Mouse (Mus musculus) heart, embryonic 15.5 days (tissue): ENCODE measurements around the gene Exoc3l2. TPM values are rescaled to one million over a fixed set of nuclear protein-coding genes. Genes with fewer than 3 reads are reported as not detected.

Experiments used
- ATAC-seq: fragments of 200-750 bp; cut with Nextera tagmentation; replicated peaks from 2 replicates; pipeline ENCODE4 v1.8.0; 2017; ENCODE audit warnings: low read depth, moderate TSS enrichment; ENCODE audit not compliant: insufficient number of reproducible peaks, insufficient read depth, low FRiP score
- H3K27ac ChIP-seq: fragments of 300-500 bp; sonication (generic); 2 replicates; pipeline ENCODE4 v1.5.1; 2015; ENCODE audit warnings: mild to moderate bottlenecking, inconsistent platforms
- H3K27me3 ChIP-seq: fragments of 300-500 bp; sonication (generic); 2 replicates; pipeline ENCODE4 v1.6.1; 2015; ENCODE audit warnings: inconsistent platforms
- H3K36me3 ChIP-seq: fragments of 300-500 bp; sonication (generic); 2 replicates; pipeline ENCODE4 v1.6.1; 2015; ENCODE audit warnings: mild to moderate bottlenecking, inconsistent platforms
- H3K4me1 ChIP-seq: fragments of 300-500 bp; sonication (generic); replicated peaks from 2 replicates; pipeline ENCODE4 v1.6.1; 2015; ENCODE audit warnings: inconsistent platforms
- H3K4me2 ChIP-seq: fragments of 300-500 bp; sonication (generic); 2 replicates; pipeline ENCODE4 v1.6.1; 2015; ENCODE audit warnings: inconsistent platforms, mild to moderate bottlenecking, moderate library complexity
- H3K4me3 ChIP-seq: fragments of 300-500 bp; sonication (generic); 2 replicates; pipeline ENCODE4 v1.5.1; 2015; ENCODE audit warnings: mild to moderate bottlenecking, inconsistent platforms
- H3K9ac ChIP-seq: fragments of 300-500 bp; sonication (generic); 2 replicates; pipeline ENCODE4 v1.6.1; 2015; ENCODE audit warnings: mild to moderate bottlenecking, inconsistent platforms
- H3K9me3 ChIP-seq: fragments of 300-500 bp; sonication (generic); replicated peaks from 2 replicates; pipeline ENCODE4 v1.6.1; 2016; ENCODE audit warnings: inconsistent platforms
- WGBS: fragments of 180-500 bp; shearing (Covaris S2); methylation state at CpG from one replicate; pipeline ENCODE4 v1.1.7; 2015; ENCODE audit warnings: mixed read lengths; 5-methylcytosine and 5-hydroxymethylcytosine counted together
- polyA plus RNA-seq: library from polyadenylated mRNA; unstranded; fragments of >200 nt; fragmentation: Nextera tagmentation; extraction: Ambion mirVana; gene quantifications from 2 replicates; pipeline ENCODE4 v1.2.1, GENCODE M21; 2015

Exoc3l2 gene
- polyA plus RNA-seq, 1 experiment from 2014 or later = 0.91 TPM

DNA sequence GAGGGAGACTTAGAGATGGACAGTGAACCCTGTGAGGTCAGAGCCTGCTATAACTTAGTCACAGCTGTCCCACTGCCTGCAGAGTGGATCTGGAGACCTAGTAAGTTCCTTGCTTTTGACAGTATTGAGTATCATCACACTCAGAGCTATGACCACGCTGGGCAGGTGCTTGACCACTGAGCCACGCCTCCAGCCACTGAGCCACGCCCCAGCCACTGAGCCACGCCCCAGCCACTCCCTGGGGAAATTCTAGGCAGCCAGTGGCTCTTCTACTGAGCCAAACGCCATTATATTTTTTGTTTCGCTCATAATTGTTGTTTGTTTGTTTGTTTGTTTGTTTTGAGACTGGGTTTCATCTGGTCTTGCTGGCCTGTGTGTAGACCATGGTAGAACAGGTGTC, 4.5 kb downstream of the Exoc3l2 start:
- no peak for ATAC-seq
- no peak overlapping the region for H3K4me2 ChIP-seq
- H3K27me3 ChIP-seq = peaks cover 50% of the 10 kb centered on the region
- no peak overlapping the region for H3K9ac ChIP-seq
- no peaks in the 10 kb centered on the region for H3K36me3 ChIP-seq
- H3K27ac ChIP-seq = no peak overlapping the region
- WGBS = 41% methylated on average over 6 of the region's 6 CpGs
- H3K4me3 ChIP-seq = no peak overlapping the region
- peaks cover 19% of the 10 kb centered on the region for H3K4me1 ChIP-seq
- no peaks in the 10 kb centered on the region for H3K9me3 ChIP-seq

DNA sequence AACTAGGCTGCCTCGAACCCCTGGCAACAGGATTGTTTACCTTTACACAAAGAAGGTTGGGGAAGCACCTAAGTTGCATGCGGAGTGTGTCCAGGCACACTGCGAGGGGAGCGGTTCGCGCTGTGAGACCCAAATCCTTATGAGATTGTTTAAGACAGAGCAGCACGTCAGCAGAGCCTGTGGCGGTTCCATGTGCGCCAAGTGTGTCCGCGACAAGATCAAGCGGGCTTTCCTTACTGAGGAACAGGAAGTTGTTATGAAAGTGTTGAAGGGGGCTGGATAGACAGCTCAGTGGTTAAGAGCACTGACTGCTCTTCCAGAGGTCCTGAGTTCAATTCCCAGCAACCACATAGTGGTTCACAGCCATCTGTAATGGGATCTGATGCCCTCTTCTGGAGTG, 5.1 kb downstream of the Exoc3l2 start:
- H3K9ac ChIP-seq = no peak overlapping the region

DNA sequence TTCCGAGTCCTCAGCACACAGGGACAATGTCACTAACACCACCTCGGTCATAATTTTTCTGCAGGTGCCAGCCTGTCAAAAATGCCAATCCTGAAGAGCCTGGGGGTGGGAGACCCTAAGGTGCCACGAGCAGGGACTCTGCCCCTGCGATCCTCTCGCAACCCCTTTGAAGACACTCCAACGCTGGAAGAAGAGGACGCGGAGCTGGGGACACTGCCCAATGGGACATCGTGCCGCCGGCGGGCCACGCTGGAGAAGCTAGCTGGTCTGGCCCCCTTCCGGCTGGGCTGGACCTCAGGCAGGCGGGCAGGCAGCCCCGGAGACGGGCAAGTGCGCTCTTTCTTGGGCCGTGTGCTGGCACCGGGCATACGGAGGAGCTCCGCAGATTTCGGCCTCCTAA, 6.3 kb downstream of the Exoc3l2 start:
- Histone ChIP-seq H3K27me3 (peaks cover 68% of the 10 kb centered on the region), H3K36me3 (no peaks in the 10 kb centered on the region), H3K9ac (no peak overlapping the region), H3K4me1 (peaks cover 27% of the 10 kb centered on the region), H3K9me3 (no peaks in the 10 kb centered on the region), H3K4me3 (no peak overlapping the region), H3K4me2 (no peak overlapping the region), H3K27ac (no peak overlapping the region)
- ATAC-seq = no peak
- 35% methylated on average over 23 of the region's 23 CpGs for WGBS

More for the DNA sequence above, 5.1 kb downstream of the Exoc3l2 start:
- WGBS = 65% methylated on average over 12 of the region's 12 CpGs
- Histone ChIP-seq H3K36me3 (no peaks in the 10 kb centered on the region), H3K4me3 (no peak overlapping the region), H3K27me3 (peaks cover 57% of the 10 kb centered on the region), H3K4me1 (peaks cover 22% of the 10 kb centered on the region), H3K27ac (no peak overlapping the region), H3K4me2 (no peak overlapping the region), H3K9me3 (no peaks in the 10 kb centered on the region)
- ATAC-seq = no peak

DNA sequence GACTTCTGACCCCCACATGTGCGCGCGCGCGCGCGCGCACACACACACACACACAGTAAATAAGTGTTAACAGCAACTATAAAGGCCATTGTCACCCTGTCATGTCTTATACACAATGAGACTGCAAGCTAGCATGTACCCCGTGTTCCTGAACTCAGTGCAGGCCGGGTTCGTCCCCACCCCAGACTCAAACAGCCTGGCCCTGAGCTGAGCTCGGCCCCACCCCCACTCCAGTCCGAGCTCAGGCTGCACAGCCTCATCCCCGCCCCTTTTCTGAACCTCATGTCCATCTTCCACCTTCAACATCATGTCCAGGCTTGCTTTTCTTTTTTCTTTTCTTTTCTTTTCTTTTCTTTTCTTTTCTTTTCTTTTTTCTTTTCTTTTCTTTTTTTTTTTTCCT, 7.2 kb downstream of the Exoc3l2 start:
- H3K4me2 ChIP-seq = no peak overlapping the region

DNA sequence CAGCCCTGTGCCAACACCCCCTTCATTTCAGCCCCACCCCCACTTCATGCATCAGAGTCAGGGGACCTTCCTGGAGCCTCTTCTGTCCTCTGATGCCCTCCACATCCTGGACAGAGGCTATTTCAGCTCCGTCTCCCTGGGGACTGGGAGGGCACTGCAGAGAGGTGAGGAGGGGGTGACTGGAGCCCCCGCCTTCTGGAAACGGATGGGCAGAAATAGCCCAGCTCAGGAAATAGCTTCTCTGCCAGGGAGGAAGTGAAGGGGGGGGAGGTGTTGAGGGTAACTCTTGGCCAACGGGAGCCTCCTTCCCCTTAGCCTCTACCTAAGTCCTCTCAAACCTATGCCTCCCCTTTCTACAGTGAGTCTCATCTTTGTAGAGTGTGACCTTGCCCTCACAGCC, 9.3 kb downstream of the Exoc3l2 start:
- Histone ChIP-seq H3K27me3 (peaks cover 71% of the 10 kb centered on the region), H3K27ac (no peak overlapping the region), H3K4me3 (no peak overlapping the region), H3K4me2 (no peak overlapping the region), H3K4me1 (peaks cover 18% of the 10 kb centered on the region), H3K9me3 (no peaks in the 10 kb centered on the region), H3K36me3 (no peaks in the 10 kb centered on the region), H3K9ac (no peak overlapping the region)
- ATAC-seq = no peak
- 14% methylated on average over 4 of the region's 4 CpGs for WGBS

More for the DNA sequence above, 7.2 kb downstream of the Exoc3l2 start:
- Histone ChIP-seq H3K9ac (no peak overlapping the region), H3K36me3 (no peaks in the 10 kb centered on the region), H3K4me1 (peaks cover 20% of the 10 kb centered on the region), H3K4me3 (no peak overlapping the region), H3K9me3 (no peaks in the 10 kb centered on the region), H3K27me3 (peaks cover 73% of the 10 kb centered on the region), H3K27ac (no peak overlapping the region)
- ATAC-seq = no peak
- WGBS = 17% methylated on average over 14 of the region's 14 CpGs

DNA sequence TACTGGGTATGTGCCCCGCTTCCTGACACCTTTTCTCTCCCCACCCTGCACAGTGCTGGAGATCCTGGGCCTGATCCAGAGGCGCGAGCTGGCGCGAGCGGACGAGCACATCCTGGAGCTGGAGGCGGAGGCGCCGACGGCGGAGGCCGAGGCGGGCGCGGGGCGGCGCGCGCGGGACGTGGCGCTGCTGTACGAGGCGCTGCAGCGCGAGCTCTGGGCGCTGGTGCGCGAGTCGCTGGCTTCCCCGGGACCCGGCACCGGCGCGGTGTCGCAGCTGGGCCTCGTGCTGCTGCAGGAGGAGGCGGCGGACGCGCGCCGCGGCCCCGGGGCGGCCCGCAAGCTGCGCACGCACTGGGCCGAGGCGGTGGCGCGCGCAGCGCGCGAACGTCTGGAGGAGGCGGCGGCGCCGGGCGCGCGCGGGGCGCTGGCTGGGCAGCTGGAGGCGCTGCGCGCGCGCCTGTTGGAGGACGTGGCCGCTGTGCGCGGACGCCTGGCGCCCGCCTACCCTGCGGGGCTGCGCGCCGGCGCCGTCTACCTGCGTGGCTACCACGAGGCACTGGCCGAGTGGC, 10.8 kb downstream of the Exoc3l2 start:
- Histone ChIP-seq H3K36me3 (no peaks in the 10 kb centered on the region), H3K4me1 (peaks cover 24% of the 10 kb centered on the region), H3K9ac (peak overlapping the region; percentile 68), H3K27ac (peak overlapping the region; percentile 66), H3K4me2 (peak overlapping the region; percentile 97), H3K9me3 (no peaks in the 10 kb centered on the region), H3K4me3 (peak overlapping the region; percentile 64), H3K27me3 (peaks cover 76% of the 10 kb centered on the region)
- ATAC-seq = peak; percentile 80
- WGBS = under 1% methylated on average over 84 of the region's 89 CpGs

DNA sequence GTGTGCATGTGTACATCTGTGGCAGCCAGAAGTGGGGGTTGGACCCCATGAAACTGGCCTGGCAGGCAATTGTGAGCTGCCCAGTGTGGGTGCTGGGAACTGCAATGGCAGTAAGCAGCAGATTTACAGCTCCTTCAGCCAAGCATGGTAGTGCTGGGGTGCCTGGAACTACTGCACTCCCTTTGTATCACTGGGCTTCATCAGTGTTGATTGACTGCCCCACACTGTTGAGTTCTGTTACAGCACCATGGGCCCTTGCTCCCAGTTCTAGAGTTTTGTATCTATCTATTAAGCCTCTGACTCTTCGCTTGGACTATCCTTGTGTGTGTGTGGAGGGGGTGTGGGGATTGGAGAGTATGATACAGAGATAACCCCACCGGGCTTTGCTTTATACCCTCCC, 14.0 kb downstream of the Exoc3l2 start:
- Histone ChIP-seq H3K4me1 (peaks cover 20% of the 10 kb centered on the region), H3K4me3 (no peak overlapping the region), H3K4me2 (no peak overlapping the region), H3K36me3 (no peaks in the 10 kb centered on the region), H3K9me3 (no peaks in the 10 kb centered on the region), H3K27me3 (peaks cover 52% of the 10 kb centered on the region), H3K9ac (no peak overlapping the region), H3K27ac (no peak overlapping the region)
- no peak for ATAC-seq
- 51% methylated on average over 2 of the region's 2 CpGs for WGBS

DNA sequence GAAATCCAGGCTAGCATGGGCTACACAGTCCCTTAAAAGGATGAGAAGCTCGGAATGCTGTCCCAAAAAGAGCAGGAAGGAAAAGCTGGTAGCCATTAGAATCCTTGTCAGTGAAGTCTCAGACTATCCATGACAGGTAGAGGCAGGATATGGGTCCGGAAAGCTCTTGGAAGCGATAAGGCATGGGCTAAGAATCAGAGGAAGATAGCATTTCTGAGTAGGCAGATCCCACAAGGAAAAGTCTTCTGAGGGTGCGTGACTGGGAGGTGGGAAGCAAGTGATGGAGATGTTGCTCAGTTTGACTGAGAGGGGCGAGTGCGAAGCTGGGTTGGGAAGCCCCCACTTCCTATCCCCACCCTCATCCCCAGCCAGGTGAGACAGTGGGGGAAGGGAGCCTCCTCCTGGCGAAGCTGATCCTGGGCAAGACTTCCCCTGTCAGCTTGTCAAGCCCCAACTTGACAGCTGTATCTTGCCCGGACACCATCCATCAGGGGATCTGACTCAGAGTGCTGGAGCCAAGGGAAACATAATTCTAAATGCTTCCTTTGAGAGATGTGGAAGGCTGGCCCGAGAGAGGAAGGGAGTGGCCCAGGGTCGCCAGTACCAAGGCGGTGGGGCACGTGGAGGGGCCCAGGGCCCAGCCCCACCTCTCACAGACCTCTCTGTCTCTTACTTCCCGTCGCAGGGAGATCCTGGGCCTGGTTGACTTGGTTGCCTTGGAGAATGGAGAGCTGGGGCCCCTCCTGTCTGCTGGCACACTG, 14.7 kb downstream of the Exoc3l2 start:
- ATAC-seq = no peak
- Histone ChIP-seq H3K4me1 (peaks cover 18% of the 10 kb centered on the region), H3K4me2 (no peak overlapping the region), H3K9me3 (no peaks in the 10 kb centered on the region), H3K4me3 (no peak overlapping the region), H3K27ac (no peak overlapping the region), H3K9ac (no peak overlapping the region), H3K36me3 (no peaks in the 10 kb centered on the region), H3K27me3 (peaks cover 45% of the 10 kb centered on the region)
- WGBS = 21% methylated on average over 14 of the region's 14 CpGs

DNA sequence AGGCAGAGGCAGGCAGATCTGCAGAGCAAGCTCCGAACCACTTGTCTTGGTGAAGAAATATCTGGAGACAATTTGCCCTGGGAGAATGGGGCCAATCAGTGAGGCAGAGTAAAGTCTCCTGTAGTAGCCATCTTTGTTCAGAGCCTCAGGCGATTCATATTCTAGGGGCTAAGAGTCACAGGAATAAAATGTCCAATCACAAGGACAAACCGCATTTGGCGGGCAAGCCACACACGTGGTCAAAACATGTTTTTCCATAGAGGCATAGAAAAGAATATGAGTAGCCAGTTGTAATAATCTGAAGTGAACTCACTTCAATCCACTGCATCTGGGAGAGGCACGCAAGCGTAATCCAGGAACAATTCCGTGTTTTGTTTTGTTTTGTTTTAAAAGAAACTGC, 20.1 kb downstream of the Exoc3l2 start:
- Histone ChIP-seq H3K4me1 (no peaks in the 10 kb centered on the region; the same call in 1 of the 2 replicates), H3K4me3 (no peak overlapping the region), H3K9ac (no peak overlapping the region), H3K36me3 (no peaks in the 10 kb centered on the region), H3K27ac (no peak overlapping the region), H3K4me2 (no peak overlapping the region), H3K27me3 (peaks cover 21% of the 10 kb centered on the region), H3K9me3 (no peaks in the 10 kb centered on the region)
- no peak for ATAC-seq
- 84% methylated on average over 8 of the region's 8 CpGs for WGBS

DNA sequence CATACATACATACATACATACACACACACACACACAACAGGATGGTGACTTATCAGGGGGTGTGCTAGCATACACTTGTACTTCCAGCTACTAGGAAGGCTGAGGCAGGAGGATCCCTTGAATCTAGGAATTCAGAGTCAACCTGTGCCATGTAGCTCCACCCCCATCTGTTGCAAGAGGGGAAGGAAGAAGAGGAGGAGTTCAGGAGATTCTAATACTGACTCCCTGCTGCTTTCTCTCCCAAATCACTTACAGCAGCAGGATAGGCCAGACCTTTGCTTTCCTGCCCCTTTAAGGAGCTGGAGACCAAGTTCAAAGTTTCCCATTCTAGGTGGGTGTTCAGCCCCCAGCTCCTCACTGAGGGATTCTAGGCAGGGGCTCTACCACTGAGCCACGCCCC, 22.4 kb downstream of the Exoc3l2 start:
- Histone ChIP-seq H3K27ac (no peak overlapping the region), H3K4me1 (peaks cover 5% of the 10 kb centered on the region), H3K4me3 (no peak overlapping the region), H3K9me3 (no peaks in the 10 kb centered on the region), H3K27me3 (peaks cover 42% of the 10 kb centered on the region), H3K4me2 (no peak overlapping the region), H3K9ac (no peak overlapping the region), H3K36me3 (no peaks in the 10 kb centered on the region)
- WGBS = 92% methylated on average over 1 of the region's 1 CpGs
- no peak for ATAC-seq

DNA sequence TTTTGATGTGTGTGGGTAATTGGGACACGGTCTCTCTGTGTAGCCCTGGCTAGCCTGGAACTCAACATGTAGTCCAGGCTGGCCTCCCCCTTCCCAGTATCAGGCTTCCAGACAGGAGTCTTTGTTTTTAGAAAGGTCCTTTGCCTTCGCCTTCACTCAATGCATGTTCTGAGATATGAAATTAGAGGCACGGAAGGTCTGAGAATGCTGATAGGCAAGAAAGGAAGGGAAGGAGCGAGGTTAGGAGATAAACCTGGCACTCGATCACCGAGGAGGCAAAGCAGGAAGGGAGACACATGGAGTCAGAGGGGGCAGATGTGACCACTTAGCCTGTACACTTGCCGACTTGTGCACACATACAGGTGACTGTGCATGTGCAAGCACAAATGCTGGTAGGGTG, 23.4 kb downstream of the Exoc3l2 start:
- Histone ChIP-seq H3K4me3 (no peak overlapping the region), H3K27ac (no peak overlapping the region), H3K9ac (no peak overlapping the region), H3K27me3 (peaks cover 47% of the 10 kb centered on the region), H3K9me3 (no peaks in the 10 kb centered on the region), H3K4me1 (peaks cover 8% of the 10 kb centered on the region), H3K4me2 (no peak overlapping the region), H3K36me3 (no peaks in the 10 kb centered on the region)
- no peak for ATAC-seq
- WGBS = 69% methylated on average over 7 of the region's 7 CpGs

DNA sequence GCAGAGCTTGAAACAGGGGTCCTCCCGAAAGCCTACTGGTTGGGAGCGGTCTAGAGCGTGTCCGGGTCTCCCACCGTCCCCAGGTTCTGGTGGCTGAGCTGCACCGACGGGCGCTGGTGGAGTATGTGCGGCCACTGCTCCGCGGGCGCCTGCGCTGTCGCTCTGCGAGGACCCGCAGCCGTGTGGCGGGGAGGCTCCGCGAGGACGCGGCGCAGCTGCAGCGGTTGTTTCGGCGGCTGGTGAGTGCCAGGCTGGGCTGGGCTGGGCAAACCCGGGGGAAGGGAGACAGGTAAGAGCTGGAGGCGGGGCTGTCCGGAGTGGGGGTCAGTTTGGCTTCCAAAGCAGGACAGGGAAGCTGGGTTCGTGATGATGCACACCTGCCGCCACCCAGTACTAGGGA, 26.4 kb downstream of the Exoc3l2 start:
- no peak; the same call in 1 of the 2 replicates for ATAC-seq
- Histone ChIP-seq H3K27ac (no peak overlapping the region), H3K36me3 (no peaks in the 10 kb centered on the region), H3K4me3 (peak overlapping the region; percentile 26), H3K4me1 (peaks cover 18% of the 10 kb centered on the region), H3K9me3 (no peaks in the 10 kb centered on the region), H3K4me2 (peak overlapping the region; percentile 36), H3K9ac (no peak overlapping the region), H3K27me3 (peaks cover 50% of the 10 kb centered on the region)
- WGBS = 22% methylated on average over 31 of the region's 31 CpGs
